Mouse (Mus musculus): ENCODE data around the gene Syt8.
"Not testable (repeated sequence)": the region's sequence is repeated elsewhere in the genome, so short reads cannot be mapped to it uniquely, and the experiment has no call there.

Gene Syt8

GRCm38 (mm10) chr7:142434137-142434865 is at the start of gene Syt8:
Gene Syt8 (plus strand): TSS chr7:142434850.
- DNase-seq (ENCODE audit: low spot score) = peak; percentile 88

GRCm38 (mm10) chr7:142385742-142386403 is 48.8 kb upstream of the Syt8 start:
- DNase-seq (ENCODE audit: low spot score) = no peak

GRCm38 (mm10) chr7:142386621-142387201 is 47.9 kb upstream of the Syt8 start:
- DNase-seq (ENCODE audit: low spot score) = no peak

DNA sequence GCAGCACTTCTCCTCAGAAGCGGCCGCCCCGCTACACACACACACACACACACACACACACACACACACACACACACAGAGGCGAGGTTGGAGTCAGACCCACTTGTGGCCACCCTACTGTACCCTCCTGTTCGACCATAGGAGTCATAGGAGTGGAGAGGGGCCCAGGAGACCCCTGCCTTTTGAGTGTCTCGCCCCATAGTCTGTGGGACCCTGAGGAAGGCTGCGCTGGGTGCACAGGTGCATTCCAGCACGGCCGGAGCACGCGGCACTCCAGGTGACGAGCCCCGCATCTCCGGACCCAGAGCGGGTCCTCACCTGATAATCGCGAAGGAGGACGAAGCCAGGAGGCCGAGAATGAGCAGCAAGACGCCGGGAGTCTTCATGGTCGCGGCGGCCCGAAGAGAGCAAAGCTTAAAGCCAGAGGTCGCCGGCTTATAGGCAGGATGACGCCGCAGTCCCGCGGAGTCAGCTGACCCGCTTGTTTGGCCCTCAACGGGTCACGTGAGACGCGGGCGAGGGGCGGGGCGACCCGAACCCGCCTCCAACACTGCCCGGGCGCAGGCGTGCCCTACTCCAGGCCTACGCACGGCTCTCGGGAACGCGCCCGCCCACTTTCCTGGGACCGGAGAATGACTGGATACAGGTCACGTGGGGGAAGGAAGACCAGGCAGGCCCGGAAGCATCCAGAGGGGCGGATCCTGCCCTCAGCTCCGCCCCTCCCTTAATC is 47.1 kb upstream of the Syt8 start, which contains the start of gene Ctsd:
TSS of gene Ctsd (minus strand) at position 620 of the 730 bp plus-strand sequence.
- peak; percentile 99 for DNase-seq (ENCODE audit: low spot score)

DNA sequence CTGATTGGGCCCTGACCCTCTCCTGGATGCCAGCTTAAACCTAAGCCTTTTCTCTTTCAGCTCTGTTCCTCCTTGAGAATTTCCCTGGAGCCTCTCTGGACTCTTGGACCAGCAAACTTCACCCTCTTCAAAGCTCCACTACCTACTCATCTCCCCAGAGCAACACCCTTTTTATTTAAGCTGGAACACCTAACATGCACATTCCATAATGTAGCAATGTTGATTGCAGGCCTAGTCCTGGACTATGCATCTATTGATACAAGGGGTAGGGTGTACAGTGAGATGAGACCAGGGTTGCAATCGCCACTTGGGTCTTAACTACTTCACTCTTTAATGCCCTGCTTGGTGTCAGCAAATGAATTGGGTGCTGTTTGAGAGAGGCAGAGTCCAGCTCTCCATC is 46.5 kb upstream of the Syt8 start:
- DNase-seq (ENCODE audit: low spot score) = no peak

DNA sequence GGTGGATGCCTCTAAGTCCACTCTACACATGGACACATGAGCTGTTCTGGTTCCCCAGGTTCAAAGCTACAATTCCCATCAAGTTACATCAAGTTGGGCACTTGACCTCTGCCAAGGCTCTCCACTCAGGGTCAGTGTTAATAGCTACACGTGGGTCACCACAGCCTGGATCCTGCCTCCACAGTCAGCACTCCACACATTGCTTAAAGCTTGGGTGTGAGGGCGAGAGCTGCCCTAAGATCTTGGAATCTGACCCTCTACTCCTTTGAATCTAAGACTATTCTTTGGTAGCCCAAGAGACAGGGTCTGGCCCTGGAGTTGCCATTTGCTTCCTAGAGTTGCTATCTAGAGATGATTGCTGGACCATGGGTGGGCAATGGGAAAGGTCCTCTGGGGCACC is 45.9 kb upstream of the Syt8 start:
- DNase-seq (ENCODE audit: low spot score) = no peak

- DNase-seq (ENCODE audit: low spot score) = no peak
Measured at GRCm38 (mm10) chr7:142389961-142390650, 44.5 kb upstream of the Syt8 start.

DNA sequence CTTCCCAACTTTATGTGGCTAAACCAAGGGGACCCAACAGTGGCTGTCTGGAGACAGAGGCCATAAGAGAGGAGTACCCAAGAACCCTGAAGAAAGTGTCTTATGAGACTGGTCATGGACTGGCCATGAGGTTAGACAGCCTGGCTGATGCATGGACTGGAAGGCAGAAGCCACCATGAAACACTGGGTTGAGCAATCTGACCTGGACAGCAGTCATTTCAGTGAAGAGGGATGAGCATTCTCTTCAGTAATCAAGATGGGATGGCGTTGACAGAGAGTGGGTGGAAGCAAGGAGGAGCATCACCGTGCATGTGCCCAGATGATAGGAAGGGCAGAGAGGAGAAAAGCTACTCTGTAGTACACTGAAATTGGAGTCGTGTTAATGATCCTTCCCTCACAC is 43.5 kb upstream of the Syt8 start:
- DNase-seq (ENCODE audit: low spot score) = no peak

DNA sequence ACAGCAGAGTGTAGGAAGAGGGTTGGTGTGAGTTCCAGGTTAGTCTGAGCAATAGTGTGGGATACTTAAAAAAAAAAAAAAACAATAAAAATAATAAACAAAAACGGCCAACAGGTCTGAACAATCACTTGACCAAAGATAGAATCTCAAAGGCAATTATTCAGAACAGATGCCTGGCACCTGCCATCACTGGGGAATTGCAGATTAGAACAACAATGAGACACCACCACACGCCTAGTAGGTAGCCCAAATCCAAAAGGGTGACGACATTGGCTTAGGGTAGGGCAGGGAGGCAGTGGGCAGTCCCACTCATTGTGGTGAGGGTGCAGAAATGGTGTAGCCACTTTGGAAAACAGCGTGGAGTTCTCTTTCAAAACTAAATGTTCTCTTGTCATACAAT is 43.0 kb upstream of the Syt8 start:
- no peak for DNase-seq (ENCODE audit: low spot score)

GRCm38 (mm10) chr7:142393191-142393590 is 41.5 kb upstream of the Syt8 start:
- peak; percentile 87 for DNase-seq (ENCODE audit: low spot score)

DNA sequence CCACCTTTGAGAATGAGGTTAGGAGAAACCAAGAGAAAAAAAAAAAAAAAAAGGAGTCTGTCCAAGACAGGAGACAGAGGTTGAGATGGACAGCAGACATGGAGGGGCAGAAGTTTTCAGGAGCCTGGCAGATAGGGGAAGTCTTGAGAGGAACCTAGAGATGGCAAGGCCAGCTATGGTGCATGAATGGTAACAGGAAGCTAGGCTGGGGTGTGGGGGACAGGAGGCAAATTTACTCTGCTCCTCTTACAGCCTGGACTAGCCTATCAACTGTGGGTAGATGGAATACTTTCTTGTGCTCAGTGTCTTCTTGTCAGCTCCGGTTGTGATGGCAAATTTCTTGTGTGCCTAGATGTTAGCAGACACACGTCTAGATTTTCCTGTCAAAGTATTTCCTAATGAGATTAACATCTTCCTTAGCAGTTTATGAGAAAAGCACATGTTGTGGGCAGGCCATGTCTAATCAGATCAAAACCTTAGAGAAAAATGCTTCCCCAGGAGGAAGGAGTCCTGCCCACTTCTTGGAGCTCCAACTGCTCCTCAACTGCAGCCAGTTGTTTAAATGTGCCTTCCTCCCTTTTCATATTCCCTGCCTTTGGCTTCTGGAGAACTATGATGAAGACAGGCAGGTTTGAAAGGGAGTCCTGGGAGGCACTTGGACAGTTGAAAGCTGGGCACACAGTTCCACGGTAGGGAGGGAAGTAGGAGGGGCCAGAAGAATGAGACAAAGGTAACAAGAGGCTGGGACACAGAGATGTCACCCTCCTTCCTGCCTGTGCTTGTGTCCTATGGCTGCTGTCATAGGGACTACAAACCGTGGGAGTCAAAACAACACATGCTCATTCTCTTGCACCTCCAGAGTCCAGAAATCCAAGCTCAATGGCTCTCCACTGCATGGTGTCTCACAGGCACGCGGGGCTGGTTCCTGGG is 40.1 kb upstream of the Syt8 start:
- no peak for DNase-seq (ENCODE audit: low spot score)

DNA sequence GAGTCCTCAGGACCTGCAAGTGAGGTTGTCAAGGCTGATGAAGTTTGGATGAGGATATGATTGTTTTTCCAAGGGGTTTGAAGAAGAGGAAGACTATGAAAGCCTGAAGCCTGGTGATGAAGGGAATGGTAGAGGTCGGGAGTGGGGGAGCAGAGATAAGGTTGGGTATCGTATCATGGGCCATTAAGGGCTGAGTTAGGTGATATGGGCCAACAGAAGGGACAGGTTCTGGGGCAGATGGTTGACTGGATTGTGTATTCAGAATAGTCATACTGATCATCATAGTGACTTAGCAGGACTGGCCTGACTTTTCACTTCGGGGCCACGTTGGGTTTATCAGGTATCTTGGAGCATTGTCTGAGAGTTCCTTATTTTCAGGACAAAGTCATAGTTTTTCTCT is 39.2 kb upstream of the Syt8 start:
- no peak for DNase-seq (ENCODE audit: low spot score)

DNA sequence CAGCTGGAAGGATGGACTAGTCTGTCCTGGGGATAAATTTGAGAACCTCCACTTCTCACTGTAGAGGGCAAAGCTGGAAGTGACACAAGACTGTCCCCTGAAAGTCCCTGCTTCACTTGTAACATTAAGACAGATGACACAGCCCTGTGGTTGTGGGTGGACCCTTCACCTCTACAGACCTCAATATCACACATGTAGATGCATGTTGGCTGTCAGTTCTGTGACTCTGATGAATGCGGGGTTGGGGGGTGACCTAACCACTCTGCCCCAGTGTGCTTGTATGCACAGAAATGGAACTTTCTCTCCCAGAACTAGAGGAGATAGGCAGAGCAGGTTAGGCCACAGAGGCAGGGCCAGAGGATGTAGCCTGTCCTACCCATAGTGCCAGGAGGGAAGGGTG is 38.0 kb upstream of the Syt8 start:
- DNase-seq (ENCODE audit: low spot score) = no peak

- DNase-seq (ENCODE audit: low spot score) = no peak
Measured at GRCm38 (mm10) chr7:142398052-142398451, 36.6 kb upstream of the Syt8 start.

DNA sequence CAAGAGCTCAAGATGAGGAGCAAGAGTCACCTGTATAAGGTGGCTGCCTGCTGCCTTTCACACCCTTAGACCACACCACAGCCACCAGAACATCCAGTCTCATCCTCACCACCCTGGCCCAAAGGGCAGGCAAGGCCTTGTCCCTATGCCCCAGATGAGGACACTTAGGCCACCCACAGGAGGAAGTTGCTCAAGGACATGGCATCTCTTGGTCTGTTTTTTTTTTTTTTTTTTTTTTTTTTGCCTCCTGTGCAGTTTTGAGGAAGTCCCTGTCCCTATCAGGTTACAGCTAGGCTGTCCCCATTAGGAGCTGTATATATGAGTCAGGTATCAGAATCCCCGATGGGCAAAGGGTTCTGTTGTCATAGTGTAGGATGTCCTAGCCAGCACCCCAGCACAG is 35.4 kb upstream of the Syt8 start:
- no peak for DNase-seq (ENCODE audit: low spot score)

DNA sequence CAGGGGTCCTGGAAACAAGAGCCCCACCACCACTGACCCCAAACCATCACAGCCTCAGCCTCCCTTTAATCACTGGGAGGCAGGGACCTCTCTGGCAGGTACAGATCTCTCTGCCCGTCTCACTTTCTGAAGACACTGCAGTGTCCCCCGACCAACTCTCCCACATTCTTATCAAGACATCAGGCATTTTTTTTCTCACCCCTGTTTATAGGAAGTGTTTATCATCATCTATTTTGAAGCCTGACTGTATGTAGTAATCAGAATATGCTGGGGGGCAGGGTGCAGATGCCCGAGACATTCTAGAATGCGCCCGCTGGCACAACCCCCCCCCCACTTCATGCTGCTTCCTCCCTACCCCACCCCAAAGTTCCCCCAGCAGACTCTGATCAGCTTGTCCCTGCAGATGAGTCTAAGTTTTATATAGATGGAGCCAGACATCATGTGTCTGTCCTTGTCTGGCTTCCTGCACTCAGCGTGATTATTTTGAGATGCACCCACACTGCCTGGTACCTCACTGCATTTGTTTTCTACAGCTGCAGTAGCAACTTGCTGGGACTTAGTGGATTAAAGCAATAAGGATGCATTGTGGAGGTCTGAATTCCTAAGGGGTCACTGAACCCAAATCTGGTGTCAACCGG is 34.4 kb upstream of the Syt8 start:
- DNase-seq (ENCODE audit: low spot score) = no peak

DNA sequence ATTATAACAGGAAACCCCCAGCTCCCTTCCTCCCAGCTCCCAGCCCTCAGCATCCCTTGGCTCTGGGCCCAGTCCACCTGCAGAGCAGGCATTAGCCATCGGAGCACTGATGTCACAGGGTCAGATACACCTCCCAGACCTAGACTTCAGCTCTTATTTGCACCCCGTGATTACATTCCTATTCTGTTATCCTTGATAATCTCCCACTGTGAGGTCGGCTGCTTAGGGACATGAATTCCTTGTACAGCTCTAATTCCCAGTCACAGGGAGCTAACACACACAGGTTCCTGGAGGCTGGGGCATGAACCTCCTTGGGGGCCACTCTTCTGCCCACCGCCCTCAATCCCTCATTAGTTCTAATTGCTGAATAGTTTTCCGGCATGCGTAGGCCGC is 33.9 kb upstream of the Syt8 start:
- DNase-seq (ENCODE audit: low spot score) = peak; percentile 7

DNA sequence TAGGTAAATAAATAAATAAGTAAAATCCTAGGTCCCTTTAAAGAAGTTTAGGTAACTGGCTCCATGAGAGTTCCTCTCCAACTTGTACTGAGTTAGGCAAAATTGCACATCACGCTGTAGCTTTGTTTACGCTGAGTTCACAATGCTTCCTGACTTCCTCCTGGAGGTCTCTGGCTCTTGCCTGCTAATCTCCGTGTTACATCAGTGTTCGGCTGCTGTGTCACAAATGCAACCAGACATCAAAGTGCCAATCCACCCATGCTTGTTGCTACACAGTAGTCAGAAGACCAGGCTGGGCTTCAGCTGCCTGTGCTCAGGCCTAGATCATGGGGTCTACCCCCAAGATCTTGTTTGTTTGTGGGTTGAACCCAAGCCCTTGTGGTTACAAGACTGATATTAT is 31.1 kb upstream of the Syt8 start:
- peak; percentile 34 for DNase-seq (ENCODE audit: low spot score)

- DNase-seq (ENCODE audit: low spot score) = not testable (repeated sequence)
Measured at GRCm38 (mm10) chr7:142405134-142405533, 29.5 kb upstream of the Syt8 start.

GRCm38 (mm10) chr7:142407935-142408334 is 26.7 kb upstream of the Syt8 start:
- DNase-seq (ENCODE audit: low spot score) = no peak
